Mouse (Mus musculus): ENCODE results near the gene Olfr76. TPM values are rescaled to one million over a fixed set of nuclear protein-coding genes. Genes with fewer than 3 reads are reported as not detected.

Gene Olfr76
- polyA plus RNA-seq (2017; shearing (Covaris generic)), result not detected

GRCm38 (mm10) chr19:12123103-12123502, at the start of gene Olfr76:
TSS of gene Olfr76 (minus strand) at chr19:12123203.

DNA sequence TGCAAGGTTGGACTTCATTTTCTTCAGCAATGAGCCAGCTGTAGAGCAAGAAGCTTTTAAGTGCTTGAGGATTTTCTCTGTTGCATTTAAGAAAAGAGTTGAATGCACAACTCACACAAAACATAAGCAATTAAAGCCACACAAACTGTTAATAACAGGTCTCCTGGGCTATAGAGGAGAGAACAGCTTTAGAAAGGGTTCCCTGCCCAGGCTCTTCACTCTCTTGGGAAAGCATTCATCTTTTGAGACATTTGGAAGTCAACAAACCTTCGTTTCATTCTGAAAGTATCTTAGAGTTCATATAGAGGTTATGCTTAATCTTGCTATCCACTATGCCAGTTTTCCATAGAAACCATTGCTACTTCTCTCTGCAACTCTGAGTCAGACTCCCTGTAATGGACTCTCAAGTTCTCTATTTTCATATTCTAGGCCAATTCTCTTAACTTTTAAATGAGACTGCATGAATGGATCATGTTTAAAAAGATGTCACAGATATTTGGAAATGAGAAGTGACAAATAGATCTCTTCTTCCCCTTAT, 47.1 kb upstream of the Olfr76 start, which contains the start of gene Olfr1555-ps1:
Olfr1555-ps1 (minus strand) TSS at position 51 of the 538 bp plus-strand sequence.

DNA sequence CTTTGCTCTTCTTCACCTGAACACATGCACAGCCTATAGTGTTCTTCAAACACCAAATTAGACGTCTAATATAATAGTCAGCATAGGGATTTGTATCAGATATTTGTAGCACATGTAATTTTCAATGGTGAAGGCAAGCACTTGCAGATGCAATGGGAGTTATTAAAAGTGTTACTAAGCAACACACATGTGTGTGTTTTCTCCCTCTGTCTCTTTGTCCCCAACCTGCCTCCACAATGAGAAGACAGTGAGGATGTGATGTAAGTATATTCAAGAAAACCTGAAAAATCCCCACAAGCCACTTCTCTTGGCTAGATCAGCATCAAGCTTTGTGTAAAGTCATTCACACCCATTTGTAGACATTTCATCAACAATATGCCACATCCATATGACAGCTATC, 7.2 kb downstream of the Olfr76 start, which contains the start of gene Olfr1428:
Olfr1428 (minus strand) TSS at position 101 of the 400 bp plus-strand sequence.

DNA sequence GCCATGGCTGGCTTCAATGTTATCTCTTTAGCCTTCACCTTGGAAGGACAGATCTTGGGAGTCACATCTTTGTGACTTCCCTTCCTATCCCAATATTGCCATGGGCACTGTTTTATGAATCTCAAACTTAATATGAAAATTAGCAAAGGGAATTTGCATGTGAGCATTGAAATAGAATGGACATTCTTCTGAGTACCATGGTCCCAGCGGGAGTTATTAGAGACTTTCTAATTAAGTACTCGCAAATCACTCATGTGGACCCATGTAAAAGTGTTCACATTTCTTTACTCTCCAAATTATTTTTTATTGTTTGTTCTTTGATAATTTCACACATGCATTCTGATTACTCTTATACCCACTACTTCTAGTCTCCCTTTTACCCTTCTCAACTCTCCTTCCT, 19.8 kb downstream of the Olfr76 start, which contains the start of gene Olfr1427:
Olfr1427 (minus strand) TSS at position 101 of the 400 bp plus-strand sequence.

DNA sequence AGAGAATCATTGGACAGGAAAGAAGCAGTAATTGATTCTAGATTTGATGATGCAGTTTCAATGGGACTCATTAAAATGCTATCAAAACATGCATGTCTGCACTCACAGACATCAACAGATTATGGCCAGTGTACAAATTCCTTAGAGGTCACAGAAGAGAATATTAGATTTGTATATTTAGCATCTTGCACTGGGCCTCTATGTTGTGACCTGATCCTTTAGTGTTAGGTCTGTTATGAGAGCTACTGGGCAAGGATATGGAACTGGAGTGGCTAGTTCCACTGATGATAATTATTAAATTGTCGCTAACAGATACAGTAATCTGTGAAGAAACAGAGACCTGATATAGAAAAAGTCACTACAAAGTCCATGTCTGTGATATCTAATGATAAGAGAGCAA, 31.1 kb downstream of the Olfr76 start, which contains the start of gene Olfr1426:
Olfr1426 (minus strand) TSS at position 101 of the 400 bp plus-strand sequence.

DNA sequence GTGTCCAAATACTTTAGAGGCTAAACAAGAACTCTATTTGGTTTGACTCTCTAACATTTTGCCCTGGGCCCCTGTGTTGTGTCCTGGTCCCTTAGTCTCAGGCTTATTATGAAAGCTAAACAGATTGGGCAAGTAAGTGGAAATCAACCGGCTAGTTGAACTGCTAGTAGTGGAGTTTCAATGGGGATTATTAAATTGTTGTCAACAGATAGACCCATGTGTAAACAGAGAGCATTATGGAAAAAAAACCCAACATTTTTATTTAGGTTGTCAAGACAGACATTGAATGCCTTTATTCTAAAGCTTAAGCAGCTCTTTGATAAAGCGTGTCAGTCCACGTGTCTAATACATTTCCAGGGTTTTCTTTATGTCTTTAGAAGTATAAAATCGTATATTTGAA, 45.4 kb downstream of the Olfr76 start, which contains the start of gene Olfr1425:
Olfr1425 (minus strand) TSS at position 101 of the 400 bp plus-strand sequence.

Other genes with a start within 250 kb of the Olfr76 start
- not detected for gene Olfr1419, start 248.1 kb downstream of the Olfr76 start, polyA plus RNA-seq (2017; shearing (Covaris generic))
- not detected for gene Olfr1420, start 236.6 kb downstream of the Olfr76 start, polyA plus RNA-seq (2017; shearing (Covaris generic))
- gene Patl1, start 210.8 kb downstream of the Olfr76 start, polyA plus RNA-seq (2017; shearing (Covaris generic)), result 26.8 TPM
- 50.4 TPM for gene Osbp, start 157.3 kb downstream of the Olfr76 start, polyA plus RNA-seq (2017; shearing (Covaris generic))
- gene Olfr1423, start 81.9 kb downstream of the Olfr76 start, polyA plus RNA-seq (2017; shearing (Covaris generic)), result not detected
- 0.29 TPM for gene Olfr1424, start 60.5 kb downstream of the Olfr76 start, polyA plus RNA-seq (2017; shearing (Covaris generic))
- not detected for gene Olfr1425, start 45.5 kb downstream of the Olfr76 start, polyA plus RNA-seq (2017; shearing (Covaris generic))
- gene Olfr1426, start 31.2 kb downstream of the Olfr76 start, polyA plus RNA-seq (2017; shearing (Covaris generic)), result not detected
- gene Olfr1427, start 19.9 kb downstream of the Olfr76 start, polyA plus RNA-seq (2017; shearing (Covaris generic)), result not detected
- gene Olfr1428, start 7.3 kb downstream of the Olfr76 start, polyA plus RNA-seq (2017; shearing (Covaris generic)), result not detected
- gene Olfr1555-ps1, start 46.9 kb upstream of the Olfr76 start, polyA plus RNA-seq (2017; shearing (Covaris generic)), result not detected
- gene Olfr1431, start 77.4 kb upstream of the Olfr76 start, polyA plus RNA-seq (2017; shearing (Covaris generic)), result not detected
- not detected for gene Olfr1432, start 109.4 kb upstream of the Olfr76 start, polyA plus RNA-seq (2017; shearing (Covaris generic))
- gene Olfr262, start 118.5 kb upstream of the Olfr76 start, polyA plus RNA-seq (2017; shearing (Covaris generic)), result 0.73 TPM
- not detected for gene Olfr235, start 137.8 kb upstream of the Olfr76 start, polyA plus RNA-seq (2017; shearing (Covaris generic))
- gene Olfr1434, start 156.7 kb upstream of the Olfr76 start, polyA plus RNA-seq (2017; shearing (Covaris generic)), result not detected
- gene Olfr1436, start 175.9 kb upstream of the Olfr76 start, polyA plus RNA-seq (2017; shearing (Covaris generic)), result not detected
- gene Olfr1437, start 201.9 kb upstream of the Olfr76 start, polyA plus RNA-seq (2017; shearing (Covaris generic)), result not detected
- gene Olfr1438-ps1, start 212.7 kb upstream of the Olfr76 start, polyA plus RNA-seq (2017; shearing (Covaris generic)), result 0.16 TPM

Measured in effector memory CD4-positive, alpha-beta T cell, adult 7 months (primary cell).